Mouse (Mus musculus) MEL (cell line): ENCODE measurements around the gene Rin2.

Experiments used
- CTCF ChIP-seq, 3 experiments: IDR thresholded peaks in 2 of 3; conservative IDR thresholded peaks in 1 of 3; 2 replicates each; pipeline ENCODE4 v1.5.1; 2011 to 2012; ENCODE audit warnings: low read length in 3 of 3, low read depth in 2 of 3, mild to moderate bottlenecking in 2 of 3, improper control_type of control experiment in 1 of 3, inconsistent platforms in 1 of 3, mixed read lengths in 1 of 3, moderate library complexity in 1 of 3; ENCODE audit not compliant: control insufficient read depth in 1 of 3, insufficient read depth in 1 of 3, poor library complexity in 1 of 3, severe bottlenecking in 1 of 3
- GATA1 ChIP-seq: IDR thresholded peaks from 2 replicates; pipeline ENCODE4 v1.6.1; 2011; ENCODE audit warnings: low read depth, low read length, improper control_type of control experiment
- MAFK ChIP-seq: IDR thresholded peaks from 2 replicates; pipeline ENCODE4 v1.6.1; 2011; ENCODE audit warnings: low read depth, mild to moderate bottlenecking, low read length, improper control_type of control experiment, borderline replicate concordance
- NRF1 ChIP-seq: IDR thresholded peaks from 2 replicates; pipeline ENCODE4 v1.6.1; 2014; ENCODE audit warnings: low read depth, mild to moderate bottlenecking, inconsistent platforms, low read length, improper control_type of control experiment, moderate library complexity; ENCODE audit not compliant: poor library complexity, insufficient read depth, severe bottlenecking
- RCOR1 ChIP-seq: IDR thresholded peaks from 2 replicates; pipeline ENCODE4 v1.6.1; 2012; ENCODE audit warnings: low read depth, mild to moderate bottlenecking, inconsistent platforms, low read length, improper control_type of control experiment
- TAL1 ChIP-seq: IDR thresholded peaks from 2 replicates; pipeline ENCODE4 v1.6.1; 2012; ENCODE audit warnings: mild to moderate bottlenecking, inconsistent platforms, low read length, moderate library complexity, mixed read lengths
- UBTF ChIP-seq: IDR thresholded peaks from 2 replicates; pipeline ENCODE4 v1.6.1; 2012; ENCODE audit warnings: low read depth, mild to moderate bottlenecking, inconsistent platforms, low read length, improper control_type of control experiment, moderate library complexity, borderline replicate concordance; ENCODE audit not compliant: insufficient read depth
- USF1 ChIP-seq: IDR thresholded peaks from 2 replicates; pipeline ENCODE4 v1.6.1; 2014; ENCODE audit warnings: low read depth, mild to moderate bottlenecking, inconsistent platforms, low read length, improper control_type of control experiment, moderate library complexity
- ZKSCAN1 ChIP-seq: IDR thresholded peaks from 2 replicates; pipeline ENCODE4 v1.6.1; 2012; ENCODE audit warnings: low read depth, mild to moderate bottlenecking, inconsistent platforms, low read length, improper control_type of control experiment, moderate library complexity

DNA sequence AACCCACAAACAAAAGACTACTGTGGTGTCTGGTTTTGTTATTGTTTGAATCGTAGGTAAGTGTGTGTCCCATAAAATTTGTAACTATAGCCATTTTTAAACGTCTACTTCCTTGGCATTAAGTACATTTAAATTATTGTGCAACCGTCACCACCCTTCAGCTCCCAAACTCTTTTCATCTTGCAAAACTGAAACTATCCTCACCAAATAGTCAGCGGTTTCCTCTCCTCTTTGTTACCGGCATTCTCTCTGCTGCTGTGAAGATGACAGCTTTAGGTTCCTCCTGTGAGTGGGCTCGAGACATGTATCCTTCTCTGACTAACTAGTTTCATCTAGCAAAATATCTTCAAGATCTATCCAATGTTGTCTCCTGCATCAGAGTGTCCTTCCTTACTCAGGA is 129.5 kb downstream of the Rin2 start:
- TF ChIP-seq CTCF (IDR thresholded peaks at IDR 0.05 in 2 of 3, conservative IDR thresholded peaks at IDR 0.05 in 1 of 3; ENCODE audit: control insufficient read depth in 1 of 3, insufficient read depth in 1 of 3, low read depth in 2 of 3, low read length in 3 of 3, poor library complexity in 1 of 3, severe bottlenecking in 1 of 3): no peak
- TF ChIP-seq NRF1: no peak
- no peak for TF ChIP-seq RCOR1
- no peak for TF ChIP-seq ZKSCAN1
- no peak for TF ChIP-seq MAFK
- no peak for TF ChIP-seq GATA1
- TF ChIP-seq USF1: no peak
- no peak for TF ChIP-seq TAL1
- TF ChIP-seq UBTF: no peak
